Comparison of ENCODE assay signal across 27 mouse cellular contexts in genomic region chr1:58967534-58967933, GRCm38 (mm10). TPM values are rescaled to one million over a fixed set of nuclear protein-coding genes. Genes with fewer than 3 reads are reported as not detected.
DNase-seq lines count a peak whose midpoint lies in the region; ATAC-seq and TF ChIP-seq lines count a peak whose summit lies in the region.
"Had no signal": no experiment of that assay in that cellular context is flagged by ENCODE, and none has a peak within 500 bp of the region (broad histone marks: within the 10 kb centered on the region; RNA-seq: fewer than 3 reads in every experiment).

No protein-coding gene starts in this region.

- ATAC-seq in liver, embryonic 12.5 days = no peak
- no peak for ATAC-seq in liver, embryonic 15.5 days (ENCODE audit: insufficient read depth)
- no peak for ATAC-seq in midbrain, embryonic 14.5 days (ENCODE audit: low FRiP score, low TSS enrichment)
- ATAC-seq: CD4-positive, CD25-positive, alpha-beta regulatory T cell, adult 4 months; forebrain, embryonic 13.5 days; forebrain, embryonic 16.5 days; Patski had no signal

- no peak for TF ChIP-seq CTCF in liver, adult 2 months (IDR thresholded peaks at IDR 0.05; ENCODE audit: low read depth, low read length)

- WGBS in liver, adult 2 months = 7% methylated on average over 4 of the region's 4 CpGs
- 41% methylated on average over 4 of the region's 4 CpGs for WGBS in liver, embryonic 12.5 days (ENCODE audit: insufficient replicate concordance)
- 23% methylated on average over 4 of the region's 4 CpGs for WGBS in liver, embryonic 15.5 days (ENCODE audit: insufficient replicate concordance)
- WGBS in midbrain, embryonic 14.5 days = 22% methylated on average over 4 of the region's 4 CpGs

- H3K4me2 ChIP-seq in liver, embryonic 12.5 days = peak overlapping the region; percentile 79
- peak overlapping the region; percentile 71 for H3K4me2 ChIP-seq in liver, embryonic 15.5 days
- no peak overlapping the region for H3K4me2 ChIP-seq in midbrain, embryonic 14.5 days (ENCODE audit: low read length)
- H3K4me2 ChIP-seq: embryonic facial prominence, embryonic 12.5 days; embryonic facial prominence, embryonic 15.5 days; forebrain, embryonic 13.5 days; hindbrain, embryonic 12.5 days; hindbrain, embryonic 15.5 days had no signal

- no peak overlapping the region for H3K27ac ChIP-seq in liver, adult 2 months (replicated peaks; ENCODE audit: insufficient read depth, low read depth, low read length)
- peak overlapping the region; percentile 61 for H3K27ac ChIP-seq in liver, embryonic 12.5 days
- peak overlapping the region; percentile 71 for H3K27ac ChIP-seq in liver, embryonic 15.5 days (replicated peaks)
- no peak overlapping the region for H3K27ac ChIP-seq in midbrain, embryonic 14.5 days (replicated peaks; ENCODE audit: low read depth, low read length)
- H3K27ac ChIP-seq: embryonic facial prominence, embryonic 12.5 days; embryonic facial prominence, embryonic 15.5 days; forebrain, embryonic 10.5 days; forebrain, embryonic 13.5 days; heart, adult 2 months; heart, embryonic 10.5 days; heart, embryonic 13.5 days; hindbrain, embryonic 12.5 days; hindbrain, embryonic 15.5 days had no signal

- DNase-seq in liver, adult 2 months (ENCODE audit: extremely low read depth, low read depth, low spot score) = peak; percentile 55
- DNase-seq in liver = no peak
- no peak for DNase-seq in left cerebral cortex, postnatal 14 days (ENCODE audit: low spot score in 2 of 2)
- DNase-seq in midbrain, embryonic 14.5 days = no peak
- no peak for DNase-seq in urinary bladder, postnatal 10 days (ENCODE audit: low spot score)
- DNase-seq: adrenal gland, postnatal 14 days; cerebellum, adult 11 months; cerebellum, adult 2 months; cerebellum, adult 9-11 months; cerebellum, postnatal 25 days; gastrocnemius, postnatal 10 days; gastrocnemius, postnatal 36 days; heart, adult 2 months; heart, postnatal 14 days had no signal

- no peaks in the 10 kb centered on the region for H3K9me3 ChIP-seq in liver, embryonic 12.5 days (replicated peaks)
- H3K9me3 ChIP-seq in liver, embryonic 15.5 days (replicated peaks) = no peaks in the 10 kb centered on the region
- H3K9me3 ChIP-seq in midbrain, embryonic 14.5 days (ENCODE audit: control insufficient read depth, low read length) = no peaks in the 10 kb centered on the region
- H3K9me3 ChIP-seq: embryonic facial prominence, embryonic 12.5 days; embryonic facial prominence, embryonic 15.5 days; forebrain, embryonic 10.5 days; forebrain, embryonic 13.5 days; heart, embryonic 10.5 days; heart, embryonic 13.5 days; hindbrain, embryonic 12.5 days; hindbrain, embryonic 15.5 days had no signal

- H3K9ac ChIP-seq in liver, adult 2 months (ENCODE audit: low read depth, low read length) = no peak overlapping the region
- H3K9ac ChIP-seq in liver, embryonic 12.5 days = peak overlapping the region; percentile 32
- peak overlapping the region; percentile 40 for H3K9ac ChIP-seq in liver, embryonic 15.5 days
- H3K9ac ChIP-seq in midbrain, embryonic 14.5 days (replicated peaks; ENCODE audit: low read length) = no peak overlapping the region
- H3K9ac ChIP-seq: embryonic facial prominence, embryonic 12.5 days; embryonic facial prominence, embryonic 15.5 days; forebrain, embryonic 13.5 days; heart, embryonic 13.5 days; hindbrain, embryonic 12.5 days; hindbrain, embryonic 15.5 days had no signal

- peaks cover 2% of the 10 kb centered on the region for H3K4me1 ChIP-seq in liver, adult 2 months (ENCODE audit: control insufficient read depth, insufficient read depth, low read length)
- peaks cover 94% of the 10 kb centered on the region for H3K4me1 ChIP-seq in liver, embryonic 12.5 days
- H3K4me1 ChIP-seq in liver, embryonic 15.5 days (replicated peaks) = peaks cover 74% of the 10 kb centered on the region
- H3K4me1 ChIP-seq in midbrain, embryonic 14.5 days (ENCODE audit: control insufficient read depth, insufficient read depth, low read length) = peaks cover 21% of the 10 kb centered on the region

- intact Hi-C loops in left cerebral cortex, postnatal 14 days (cut with DNase I) = no loop called here

- H3K79me2 ChIP-seq in liver, adult 2 months (ENCODE audit: control insufficient read depth, insufficient read depth, low read length) = peaks cover 22% of the 10 kb centered on the region; the same call in 1 of the 2 replicates

- no peak overlapping the region for H3K4me3 ChIP-seq in liver, adult 2 months (ENCODE audit: insufficient read depth, low read depth, low read length)
- H3K4me3 ChIP-seq in liver, embryonic 12.5 days = peak overlapping the region; percentile 10; the same call in 1 of the 2 replicates
- peak overlapping the region; percentile 24 for H3K4me3 ChIP-seq in liver, embryonic 15.5 days (replicated peaks)
- H3K4me3 ChIP-seq in midbrain, embryonic 14.5 days (replicated peaks; ENCODE audit: low read depth, low read length) = no peak overlapping the region
- H3K4me3 ChIP-seq: embryonic facial prominence, embryonic 12.5 days; embryonic facial prominence, embryonic 15.5 days; forebrain, embryonic 10.5 days; forebrain, embryonic 13.5 days; heart, adult 2 months; heart, embryonic 10.5 days; heart, embryonic 13.5 days; hindbrain, embryonic 12.5 days; hindbrain, embryonic 15.5 days had no signal

- H3K36me3 ChIP-seq in liver, adult 2 months (ENCODE audit: control insufficient read depth, insufficient read depth, low read length) = no peaks in the 10 kb centered on the region
- peaks cover 39% of the 10 kb centered on the region for H3K36me3 ChIP-seq in liver, embryonic 12.5 days
- H3K36me3 ChIP-seq in liver, embryonic 15.5 days (replicated peaks) = peaks cover 7% of the 10 kb centered on the region; the same call in 1 of the 2 replicates
- no peaks in the 10 kb centered on the region for H3K36me3 ChIP-seq in midbrain, embryonic 14.5 days (ENCODE audit: control insufficient read depth, insufficient read depth, low read length)
- H3K36me3 ChIP-seq: embryonic facial prominence, embryonic 12.5 days; embryonic facial prominence, embryonic 15.5 days; forebrain, embryonic 10.5 days; heart, embryonic 10.5 days; heart, embryonic 13.5 days; hindbrain, embryonic 12.5 days; hindbrain, embryonic 15.5 days had no signal

- TF ChIP-seq POLR2A in liver, adult 2 months (IDR thresholded peaks at IDR 0.05; ENCODE audit: extremely low read depth, insufficient read depth, low read length) = no peak

- no peaks in the 10 kb centered on the region for H3K27me3 ChIP-seq in liver, adult 2 months (ENCODE audit: control insufficient read depth, insufficient read depth, low read length)
- H3K27me3 ChIP-seq in liver, embryonic 12.5 days (replicated peaks) = no peaks in the 10 kb centered on the region
- no peaks in the 10 kb centered on the region for H3K27me3 ChIP-seq in liver, embryonic 15.5 days
- H3K27me3 ChIP-seq in midbrain, embryonic 14.5 days (ENCODE audit: control insufficient read depth, insufficient read depth, low read length) = no peaks in the 10 kb centered on the region
- H3K27me3 ChIP-seq: embryonic facial prominence, embryonic 12.5 days; embryonic facial prominence, embryonic 15.5 days; forebrain, embryonic 13.5 days; heart, embryonic 13.5 days; hindbrain, embryonic 12.5 days; hindbrain, embryonic 15.5 days; Patski had no signal

RNA-seq across cellular contexts. Expression of gene Trak2, which starts 5.7 kb away (rescaled TPM):
- 9.1 and 9.7 TPM in 2 replicates for total RNA-seq in liver, adult 2 months (2014; rRNA removed)
- polyA plus RNA-seq in liver, adult 2 months (2012; rRNA removed) = 5.5 and 8.6 TPM in 2 replicates
- 56.5 and 59.8 TPM in 2 replicates for polyA plus RNA-seq in liver, embryonic 12.5 days (2016; fragmentation: Nextera tagmentation; extraction: Ambion mirVana)
- 53.1 and 57.4 TPM in 2 replicates for polyA plus RNA-seq in liver, embryonic 15.5 days (2015; fragmentation: Nextera tagmentation; extraction: Ambion mirVana)
- 100 to 1,000 TPM; 186 to 202 TPM for total RNA-seq in left cerebral cortex, postnatal 14 days (2021)
- 15.4 and 18.2 TPM in 2 replicates for polyA plus RNA-seq in midbrain, embryonic 14.5 days (2014; fragmentation: Nextera tagmentation; extraction: Ambion mirVana)

RNA-seq across cellular contexts. Expression of gene Stradb, which starts 5.8 kb away (rescaled TPM):
- total RNA-seq in liver, adult 2 months (2014; rRNA removed) = 16.3 and 22.6 TPM in 2 replicates
- 18.2 and 18.6 TPM in 2 replicates for polyA plus RNA-seq in liver, adult 2 months (2012; rRNA removed)
- 37.5 and 38.4 TPM in 2 replicates for polyA plus RNA-seq in liver, embryonic 12.5 days (2016; fragmentation: Nextera tagmentation; extraction: Ambion mirVana)
- polyA plus RNA-seq in liver, embryonic 15.5 days (2015; fragmentation: Nextera tagmentation; extraction: Ambion mirVana) = 48.9 and 51.7 TPM in 2 replicates
- total RNA-seq in left cerebral cortex, postnatal 14 days (2021) = 10 to 100 TPM; 62.2 to 81.1 TPM
- polyA plus RNA-seq in midbrain, embryonic 14.5 days (2014; fragmentation: Nextera tagmentation; extraction: Ambion mirVana) = 101 and 115 TPM in 2 replicates

Comparison
In these comparisons a context has a peak if more than half of its experiments do, and no peak if none do; other contexts are left out.
1. H3K27ac ChIP-seq: peak in liver, embryonic 12.5 days (single experiment) and liver, embryonic 15.5 days (single experiment); none in liver, adult 2 months (single experiment) and midbrain, embryonic 14.5 days (single experiment).
2. H3K4me3 ChIP-seq: peak in liver, embryonic 12.5 days (single experiment) and liver, embryonic 15.5 days (single experiment); none in liver, adult 2 months (single experiment) and midbrain, embryonic 14.5 days (single experiment).
3. H3K9ac ChIP-seq: peak in liver, embryonic 12.5 days (single experiment) and liver, embryonic 15.5 days (single experiment); none in liver, adult 2 months (single experiment) and midbrain, embryonic 14.5 days (single experiment).